Mouse (Mus musculus) small intestine, adult 2 months (tissue): ENCODE data around the gene Npff. TPM values are rescaled to one million over a fixed set of nuclear protein-coding genes. Genes with fewer than 3 reads are reported as not detected.
A peak's percentile ranks its signal among the peaks of the same experiment; 100 is the strongest.

Experiments
- H3K27ac ChIP-seq: fragments of 200-500 bp; 2 replicates; pipeline ENCODE4 v1.5.1; 2012; ENCODE audit warnings: low read depth, low read length, control low read depth, inconsistent platforms; ENCODE audit not compliant: insufficient read depth
- H3K27me3 ChIP-seq: fragments of 200-500 bp; 2 replicates; pipeline ENCODE4 v1.6.1; 2012; ENCODE audit warnings: mild to moderate bottlenecking, moderate library complexity, low read length, inconsistent platforms; ENCODE audit not compliant: control insufficient read depth, insufficient read depth
- H3K36me3 ChIP-seq: fragments of 200-500 bp; 2 replicates; pipeline ENCODE4 v1.6.1; 2012; ENCODE audit warnings: mild to moderate bottlenecking, low read length, control low read depth, inconsistent platforms; ENCODE audit not compliant: control insufficient read depth, insufficient read depth
- H3K4me1 ChIP-seq: fragments of 200-500 bp; 2 replicates; pipeline ENCODE4 v1.6.1; 2012; ENCODE audit warnings: low read length, inconsistent platforms, mixed read lengths; ENCODE audit not compliant: control insufficient read depth, insufficient read depth, insufficient read length
- H3K4me3 ChIP-seq: fragments of 200-500 bp; 2 replicates; pipeline ENCODE4 v1.5.1; 2012; ENCODE audit warnings: low read depth, mild to moderate bottlenecking, control low read depth, inconsistent platforms, low read length, moderate library complexity
- CTCF ChIP-seq: fragments of 200-500 bp; IDR thresholded peaks from 2 replicates; pipeline ENCODE4 v1.5.1; 2012; ENCODE audit warnings: low read depth, mild to moderate bottlenecking, control low read depth, inconsistent platforms, low read length, moderate library complexity, mixed read lengths; ENCODE audit not compliant: insufficient replicate concordance, insufficient read length; ENCODE audit errors: extremely low read depth
- POLR2A ChIP-seq: fragments of 200-500 bp; IDR thresholded peaks from 2 replicates; pipeline ENCODE4 v1.6.1; 2012; ENCODE audit warnings: low read depth, mild to moderate bottlenecking, control low read depth, inconsistent platforms, low read length, moderate library complexity
- WGBS: fragments of 180-500 bp; shearing (Covaris S2); methylation state at CpG from one replicate; pipeline ENCODE4 v1.1.7; 2018; 5-methylcytosine and 5-hydroxymethylcytosine counted together
- polyA plus RNA-seq: library from polyadenylated mRNA; depleted of rRNA; stranded (reverse); fragments of >200 nt; gene quantifications from 2 replicates; pipeline ENCODE4 v1.2.3, GENCODE M21; 2012; rRNA removed

The Npff gene
- polyA plus RNA-seq, result 2.3 and 2.7 TPM in 2 replicates

DNA sequence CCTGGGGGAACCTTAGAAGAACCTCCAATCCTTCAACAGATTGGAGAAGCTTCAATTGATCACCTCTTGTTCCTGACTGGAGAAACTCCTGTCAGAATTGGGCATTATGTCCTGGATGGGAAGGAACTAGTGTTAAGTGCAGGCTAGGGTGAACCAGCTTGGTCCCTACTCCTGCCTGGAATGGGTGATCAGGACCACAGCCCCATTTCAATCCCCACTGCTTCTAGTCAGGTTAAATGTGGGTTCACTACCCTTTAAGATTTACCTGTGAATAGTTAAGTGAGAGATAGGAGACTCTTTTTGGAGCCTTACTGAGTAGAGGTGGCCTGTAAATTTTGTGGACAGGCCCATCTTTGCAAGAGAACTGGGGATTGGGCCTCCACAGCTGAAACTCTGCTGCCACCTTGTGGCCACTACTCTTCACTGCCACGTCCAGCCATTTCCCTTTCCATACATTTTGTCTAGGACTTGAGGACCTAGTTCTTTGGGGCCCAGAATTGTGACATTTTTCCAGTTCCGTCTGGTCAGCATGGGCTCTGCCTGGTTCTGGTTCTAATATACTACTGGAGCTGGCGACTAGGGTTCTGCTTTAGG is at the start of gene Npff:
Gene Npff, minus strand, starts transcription at position 51 of the 594 bp plus-strand sequence.
- no peak within 1 kb of the TSS for H3K27ac ChIP-seq
- no peaks in the 10 kb centered on the region for H3K27me3 ChIP-seq
- TF ChIP-seq CTCF, result peak; percentile 93; the same call in 1 of the 2 replicates
- TF ChIP-seq POLR2A, result no peak
- no peaks in the 10 kb centered on the region for H3K4me1 ChIP-seq
- H3K36me3 ChIP-seq, result peaks cover 36% of the 10 kb centered on the region
- 10% methylated on average over 3 of the region's 3 CpGs for WGBS
- no peak within 1 kb of the TSS for H3K4me3 ChIP-seq

DNA sequence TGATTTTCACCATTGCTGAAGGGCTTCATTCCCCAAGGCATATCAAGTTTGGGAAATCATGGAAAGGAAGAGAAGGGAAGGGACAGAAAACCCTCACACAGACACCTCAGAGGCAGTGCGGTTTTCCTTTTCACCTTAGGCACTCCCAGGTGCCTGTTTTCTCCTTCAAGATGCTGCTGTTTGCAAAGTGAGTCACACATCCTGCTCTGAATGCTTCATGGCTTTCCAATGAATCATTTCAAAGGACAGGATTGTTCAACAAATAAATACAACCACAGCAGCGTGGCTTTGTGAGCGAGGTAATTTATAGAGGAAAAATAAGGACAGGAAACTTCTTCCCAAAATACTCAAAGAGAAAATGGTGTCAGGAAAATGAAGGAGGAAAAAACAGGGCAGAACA is 47.3 kb upstream of the Npff start:
- no peak overlapping the region for H3K27ac ChIP-seq
- no peaks in the 10 kb centered on the region for H3K27me3 ChIP-seq
- H3K4me3 ChIP-seq, result no peak overlapping the region
- H3K36me3 ChIP-seq, result no peaks in the 10 kb centered on the region
- no peaks in the 10 kb centered on the region; the same call in 1 of the 2 replicates for H3K4me1 ChIP-seq
- WGBS, result 45% methylated on average over 3 of the region's 3 CpGs
- TF ChIP-seq POLR2A, result no peak
- no peak for TF ChIP-seq CTCF

DNA sequence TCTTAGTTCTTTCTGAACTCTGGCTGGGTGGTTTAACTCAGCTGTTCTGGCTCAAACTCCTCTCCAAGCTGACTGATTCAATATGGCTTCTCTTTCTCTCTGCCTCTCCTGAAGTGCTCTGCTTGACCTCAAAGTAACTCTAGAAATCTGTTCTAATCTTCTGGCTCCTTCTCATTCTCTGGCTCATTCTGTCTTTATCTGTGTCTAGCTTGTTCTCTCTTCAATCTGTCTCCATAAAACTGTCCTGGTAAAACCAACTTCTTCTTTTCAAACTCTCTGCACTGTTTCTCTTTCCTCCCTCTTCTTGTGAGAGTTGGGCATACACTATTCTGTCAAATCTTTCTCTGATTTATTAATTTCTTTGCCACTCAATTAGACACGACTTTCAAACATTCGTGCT is 43.1 kb upstream of the Npff start:
- TF ChIP-seq POLR2A (no peak), CTCF (no peak)
- WGBS, result 75% methylated on average over 2 of the region's 2 CpGs
- H3K4me1 ChIP-seq, result no peaks in the 10 kb centered on the region; the same call in 1 of the 2 replicates
- H3K36me3 ChIP-seq, result no peaks in the 10 kb centered on the region
- no peak overlapping the region for H3K27ac ChIP-seq
- no peak overlapping the region for H3K4me3 ChIP-seq
- H3K27me3 ChIP-seq, result no peaks in the 10 kb centered on the region

DNA sequence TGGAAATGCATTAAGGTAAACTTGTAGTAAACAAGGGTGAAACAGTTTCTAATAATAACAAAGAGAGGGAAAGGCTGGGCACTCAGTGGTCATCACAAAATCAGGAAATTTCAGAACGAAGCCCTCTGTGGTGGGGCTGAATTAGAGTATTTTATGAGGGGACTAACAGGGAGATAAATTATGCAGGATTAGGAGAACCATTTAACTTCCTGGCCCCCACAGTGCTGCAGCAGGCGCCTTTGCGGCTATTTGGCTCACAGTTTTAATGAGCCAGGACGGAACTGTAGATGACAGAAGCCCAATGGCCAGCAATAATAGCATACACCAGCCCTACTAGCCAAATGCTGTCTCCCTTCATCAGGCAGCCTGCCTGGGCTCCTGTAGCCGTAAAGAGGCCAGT is 38.9 kb upstream of the Npff start:
- TF ChIP-seq CTCF, result no peak
- TF ChIP-seq POLR2A, result no peak
- WGBS, result 94% methylated on average over 5 of the region's 5 CpGs
- Histone ChIP-seq H3K4me1 (peaks cover 2% of the 10 kb centered on the region; the same call in 1 of the 2 replicates), H3K4me3 (no peak overlapping the region), H3K36me3 (peaks cover 7% of the 10 kb centered on the region), H3K27ac (no peak overlapping the region), H3K27me3 (no peaks in the 10 kb centered on the region)

DNA sequence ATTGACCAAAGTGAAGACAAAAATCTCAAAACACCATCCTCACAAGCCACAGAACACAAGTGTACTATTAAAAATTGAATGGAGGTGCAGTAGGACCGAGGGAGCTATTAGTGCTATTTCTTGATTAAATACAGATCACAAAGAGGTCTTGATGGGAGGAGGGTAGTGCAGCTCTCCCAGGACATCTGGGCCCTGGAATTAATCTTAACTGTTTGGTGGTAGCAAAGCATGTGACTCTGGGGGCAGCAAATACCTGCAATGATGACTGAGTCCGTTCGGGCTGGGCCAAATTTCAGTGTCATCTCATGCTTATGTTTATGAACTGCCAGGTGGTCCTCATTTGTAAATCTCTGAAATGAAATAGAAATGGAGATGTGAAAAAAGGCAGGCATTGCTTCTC is 38.3 kb upstream of the Npff start:
- WGBS, result 79% methylated on average over 3 of the region's 3 CpGs
- peaks cover 9% of the 10 kb centered on the region for H3K36me3 ChIP-seq
- no peaks in the 10 kb centered on the region for H3K27me3 ChIP-seq
- TF ChIP-seq POLR2A (no peak), CTCF (no peak)
- no peak overlapping the region for H3K4me3 ChIP-seq
- H3K4me1 ChIP-seq, result peaks cover 2% of the 10 kb centered on the region; the same call in 1 of the 2 replicates
- H3K27ac ChIP-seq, result no peak overlapping the region

DNA sequence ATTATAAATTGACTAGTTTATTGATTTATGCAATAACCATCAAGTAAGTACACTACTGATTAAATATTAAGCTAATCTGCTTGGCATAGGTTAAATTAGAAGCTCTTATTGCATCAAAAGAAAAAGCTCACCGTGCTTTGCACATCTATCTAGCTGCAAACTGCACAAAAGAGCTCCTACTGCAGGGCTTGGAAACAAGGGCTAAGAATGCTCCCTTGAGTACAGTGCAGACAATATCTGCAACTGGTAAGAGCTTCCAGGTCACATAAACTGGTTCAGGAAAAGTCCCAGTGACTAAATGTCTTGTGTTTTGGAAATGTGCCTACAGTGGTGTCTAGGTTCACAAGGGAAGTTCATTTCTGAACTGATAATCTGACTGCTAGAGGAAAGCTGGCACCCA is 37.7 kb upstream of the Npff start:
- no peak overlapping the region for H3K27ac ChIP-seq
- H3K4me1 ChIP-seq, result peaks cover 2% of the 10 kb centered on the region; the same call in 1 of the 2 replicates
- no peaks in the 10 kb centered on the region for H3K27me3 ChIP-seq
- WGBS, result 27% methylated on average over 1 of the region's 1 CpGs
- no peak overlapping the region for H3K4me3 ChIP-seq
- H3K36me3 ChIP-seq, result peaks cover 10% of the 10 kb centered on the region
- TF ChIP-seq CTCF, result no peak
- TF ChIP-seq POLR2A, result no peak

DNA sequence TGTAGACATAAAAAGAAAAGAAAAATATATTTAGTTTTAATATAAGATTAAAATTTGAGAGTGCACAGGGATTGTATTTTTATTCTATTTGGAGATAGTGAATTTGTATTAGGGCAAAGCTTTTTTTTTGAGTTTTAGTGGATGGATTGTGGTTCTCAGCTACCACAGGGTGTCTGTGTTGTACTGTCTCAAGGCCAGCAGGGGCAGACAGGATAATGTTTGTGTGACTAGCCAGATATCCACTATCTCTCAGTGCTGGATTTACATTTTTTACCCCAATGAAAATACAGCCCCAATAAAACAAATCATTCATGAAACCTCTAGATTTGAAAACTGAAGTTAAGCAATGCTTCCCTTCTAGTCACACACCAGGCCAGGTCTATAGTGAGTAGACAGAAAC is 32.8 kb upstream of the Npff start:
- peaks cover 40% of the 10 kb centered on the region for H3K36me3 ChIP-seq
- H3K4me1 ChIP-seq, result peaks cover 1% of the 10 kb centered on the region; the same call in 1 of the 2 replicates
- no peaks in the 10 kb centered on the region for H3K27me3 ChIP-seq
- no peak overlapping the region for H3K4me3 ChIP-seq
- H3K27ac ChIP-seq, result no peak overlapping the region
- TF ChIP-seq POLR2A, result no peak
- TF ChIP-seq CTCF, result no peak
